Mouse (Mus musculus) spleen, adult 18-20 months (tissue): ENCODE results near the gene 2310011J03Rik.

Source experiments
- DNase-seq, 2 experiments: peaks; one replicate each; pipeline ENCODE4 v3.0.0; 2022; ENCODE audit warnings: mixed read lengths in 2 of 2

The 2310011J03Rik gene

DNA sequence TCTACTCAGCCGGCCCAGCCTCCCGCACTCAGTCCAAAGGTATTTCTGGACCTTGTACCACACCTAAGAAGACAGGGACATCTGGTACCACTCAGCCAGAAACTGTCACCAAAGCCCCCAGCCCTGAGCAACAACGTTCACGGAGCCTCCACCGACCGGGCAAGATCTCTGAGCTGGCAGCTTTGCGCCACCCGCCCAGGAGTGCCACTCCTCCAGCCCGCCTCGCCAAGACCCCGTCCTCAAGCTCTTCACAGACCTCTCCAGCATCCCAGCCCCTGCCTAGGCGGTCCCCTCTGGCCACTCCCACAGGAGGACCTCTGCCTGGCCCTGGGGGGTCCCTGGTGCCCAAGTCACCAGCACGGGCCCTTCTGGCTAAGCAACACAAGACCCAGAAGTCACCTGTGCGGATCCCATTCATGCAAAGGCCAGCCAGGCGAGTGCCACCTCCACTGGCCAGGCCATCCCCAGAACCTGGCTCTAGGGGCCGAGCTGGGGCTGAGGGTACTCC lies 5.8 kb downstream of the 2310011J03Rik start:
- no peak for DNase-seq

DNA sequence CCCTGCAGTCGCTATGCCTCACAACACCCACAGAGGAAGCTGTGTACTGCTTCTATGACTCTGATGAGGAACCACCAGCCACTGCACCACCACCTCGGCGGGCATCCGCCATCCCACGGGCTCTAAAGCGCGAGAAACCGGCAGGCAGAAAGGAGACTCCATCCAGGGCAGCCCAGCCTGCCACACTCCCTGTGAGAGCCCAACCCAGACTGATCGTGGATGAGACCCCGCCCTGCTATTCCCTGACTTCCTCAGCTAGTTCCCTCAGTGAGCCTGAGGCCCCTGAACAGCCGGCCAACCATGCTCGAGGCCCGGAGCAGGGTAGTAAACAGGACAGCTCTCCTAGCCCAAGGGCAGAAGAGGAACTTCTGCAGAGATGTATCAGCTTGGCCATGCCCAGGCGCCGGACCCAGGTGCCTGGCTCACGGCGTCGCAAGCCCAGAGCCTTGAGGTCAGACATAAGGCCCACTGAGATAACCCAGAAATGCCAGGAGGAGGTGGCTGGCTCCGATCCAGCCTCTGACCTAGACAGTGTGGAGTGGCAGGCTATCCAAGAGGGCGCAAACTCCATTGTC lies 6.6 kb downstream of the 2310011J03Rik start:
- DNase-seq: peak; percentile 52 to 66

- DNase-seq: no peak
Observed at GRCm38 (mm10) chr10:80312586-80313504, 7.5 kb downstream of the 2310011J03Rik start.

GRCm38 (mm10) chr10:80311560-80311959 lies 8.8 kb downstream of the 2310011J03Rik start:
- no peak for DNase-seq

- DNase-seq: peak; percentile 47 to 58
Observed at GRCm38 (mm10) chr10:80304862-80305261, 15.5 kb downstream of the 2310011J03Rik start.

GRCm38 (mm10) chr10:80304458-80304857 lies 15.9 kb downstream of the 2310011J03Rik start:
- DNase-seq: no peak

GRCm38 (mm10) chr10:80302471-80302881 lies 17.9 kb downstream of the 2310011J03Rik start:
- no peak for DNase-seq

- DNase-seq: no peak
Observed at GRCm38 (mm10) chr10:80302082-80302355, 18.3 kb downstream of the 2310011J03Rik start.

GRCm38 (mm10) chr10:80301256-80302081 lies 18.9 kb downstream of the 2310011J03Rik start:
- no peak for DNase-seq

DNA sequence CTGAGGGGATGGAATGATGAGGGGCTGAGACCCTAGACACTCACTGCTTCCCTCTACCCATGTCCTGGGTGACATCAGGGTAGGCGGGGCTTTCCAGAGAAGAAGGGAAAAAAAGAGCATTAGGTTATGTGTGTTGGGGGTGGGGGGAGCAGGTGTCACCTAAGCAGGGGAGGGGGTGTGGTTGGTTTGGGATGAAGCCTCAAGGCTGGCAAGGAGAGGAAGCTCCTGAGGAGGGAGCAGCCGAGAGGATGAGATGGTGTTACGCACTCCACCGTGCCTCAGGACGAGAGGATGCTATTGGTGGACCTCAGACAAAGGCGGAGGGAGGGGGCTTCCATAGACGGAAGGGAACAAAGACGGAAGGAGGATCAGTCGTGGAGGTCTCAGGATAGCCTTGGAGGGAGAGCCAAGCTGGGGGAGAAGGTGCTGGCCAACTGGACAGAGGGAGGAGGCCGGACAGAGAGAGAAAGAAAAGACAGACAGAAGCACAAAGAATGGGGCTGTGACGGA lies 19.6 kb downstream of the 2310011J03Rik start:
- DNase-seq: no peak

DNA sequence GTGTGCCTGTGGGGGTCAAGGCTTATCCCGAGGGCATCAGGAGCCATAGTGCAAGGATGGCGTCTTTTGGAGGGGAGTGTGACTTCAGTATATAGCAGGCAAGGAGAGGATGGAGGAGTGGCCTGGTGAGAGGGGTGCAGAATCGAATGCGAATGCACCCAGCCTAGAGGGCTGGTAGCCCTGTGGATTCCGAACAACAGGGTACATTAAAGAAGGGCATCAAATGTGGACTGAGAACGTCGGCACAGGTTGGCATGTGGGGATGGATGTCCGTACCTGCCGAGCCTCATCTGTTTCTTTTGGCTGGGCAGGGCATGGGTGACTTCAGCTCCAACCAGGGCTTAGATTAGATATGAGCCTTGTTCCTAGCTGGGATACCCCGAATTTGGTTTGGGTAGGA lies 20.5 kb downstream of the 2310011J03Rik start:
- DNase-seq: no peak

GRCm38 (mm10) chr10:80299301-80299700 lies 21.0 kb downstream of the 2310011J03Rik start:
- DNase-seq: no peak

DNA sequence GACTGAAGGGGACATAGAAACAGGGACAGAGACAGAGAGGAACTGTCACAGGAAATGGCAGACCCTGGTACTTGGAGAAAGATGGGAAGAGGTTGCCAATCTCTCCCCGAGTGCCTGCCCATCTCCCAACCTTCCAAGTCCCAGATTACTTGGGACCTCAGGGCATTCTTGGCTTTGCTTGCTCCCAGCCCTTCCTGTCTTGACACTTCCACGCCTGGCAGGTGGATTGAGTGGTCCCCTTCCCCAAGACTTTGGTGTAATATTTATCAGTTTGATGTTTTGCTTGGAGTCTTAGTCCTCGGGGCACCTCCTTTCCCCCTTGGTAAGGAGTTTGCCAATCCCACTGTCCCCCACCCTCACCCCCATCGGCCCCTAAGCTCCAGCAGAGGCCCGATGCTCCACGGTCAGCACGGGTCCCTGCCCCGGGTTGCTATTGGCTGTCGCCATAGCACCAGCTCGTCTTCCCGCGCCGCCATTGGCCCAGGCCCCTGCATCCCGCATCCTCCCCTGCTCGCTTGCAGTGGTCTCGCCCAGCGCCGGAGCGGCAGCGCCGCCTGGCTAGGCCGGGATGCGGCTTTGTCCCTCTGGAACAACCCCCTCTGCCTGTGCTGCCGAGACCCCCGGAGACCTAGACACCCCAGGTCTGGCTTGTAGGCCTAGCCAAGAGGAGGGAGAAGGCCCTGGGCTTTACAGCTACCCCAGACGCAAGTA lies 21.6 kb downstream of the 2310011J03Rik start:
- no peak for DNase-seq

- no peak for DNase-seq
Observed at GRCm38 (mm10) chr10:80297526-80298133, 22.7 kb downstream of the 2310011J03Rik start.

GRCm38 (mm10) chr10:80296824-80297223 lies 23.5 kb downstream of the 2310011J03Rik start:
- no peak for DNase-seq

GRCm38 (mm10) chr10:80295618-80296425 lies 24.5 kb downstream of the 2310011J03Rik start, which contains the start of gene Apc2:
Gene Apc2, plus strand, starts transcription at chr10:80295977.
- DNase-seq: peak; percentile 53 to 67

- DNase-seq: no peak
Observed at GRCm38 (mm10) chr10:80294788-80295303, 25.5 kb downstream of the 2310011J03Rik start.

DNA sequence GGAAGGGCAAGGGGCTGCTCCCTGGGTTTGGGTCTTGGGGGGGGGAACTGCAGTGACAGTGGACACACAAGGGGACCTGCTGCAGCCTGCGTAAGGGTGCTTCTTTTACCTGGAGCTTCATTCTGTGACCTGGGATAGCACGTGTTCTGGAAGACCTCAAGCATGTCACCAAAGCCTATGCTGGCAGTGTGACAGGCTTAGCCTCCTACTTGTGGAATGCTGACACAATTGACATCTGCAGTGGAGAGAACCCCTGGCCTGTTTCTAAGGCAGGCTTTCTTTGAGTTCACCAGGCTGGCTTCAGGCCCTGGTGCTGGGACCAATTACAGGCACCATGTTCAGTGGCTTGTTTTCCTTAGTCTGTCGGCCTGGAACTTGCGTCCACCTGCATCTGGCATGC lies 26.0 kb downstream of the 2310011J03Rik start:
- no peak for DNase-seq

GRCm38 (mm10) chr10:80293325-80293724 lies 27.0 kb downstream of the 2310011J03Rik start:
- DNase-seq: no peak
